Mouse (Mus musculus) heart, postnatal 0 days (tissue): ENCODE data around the gene Mgrn1. TPM values are rescaled to one million over a fixed set of nuclear protein-coding genes. Genes with fewer than 3 reads are reported as not detected.
A peak's percentile ranks its signal among the peaks of the same experiment; 100 is the strongest.

Experiments used
- ATAC-seq: fragments of 200-750 bp; cut with Nextera tagmentation; 2 replicates; pipeline ENCODE4 v1.8.0; 2017; ENCODE audit warnings: low read depth, moderate number of reproducible peaks, moderate library complexity; ENCODE audit not compliant: insufficient read depth
- DNase-seq: peaks from one replicate; pipeline ENCODE4 v3.0.0-alpha.2; 2016; ENCODE audit warnings: low spot score
- H3K27ac ChIP-seq: fragments of 300-500 bp; sonication (generic); 2 replicates; pipeline ENCODE4 v1.5.1; 2014; ENCODE audit warnings: low read depth, mild to moderate bottlenecking
- H3K27me3 ChIP-seq: fragments of 300-500 bp; sonication (generic); 2 replicates; pipeline ENCODE4 v1.6.1; 2014; ENCODE audit warnings: low read length, mixed read lengths; ENCODE audit not compliant: control insufficient read depth, insufficient read depth
- H3K36me3 ChIP-seq: fragments of 300-500 bp; sonication (generic); replicated peaks from 2 replicates; pipeline ENCODE4 v1.6.1; 2014; ENCODE audit warnings: low read length, mixed read lengths; ENCODE audit not compliant: control insufficient read depth, insufficient read depth
- H3K4me1 ChIP-seq: fragments of 300-500 bp; sonication (generic); 2 replicates; pipeline ENCODE4 v1.6.1; 2014; ENCODE audit warnings: antibody characterized with exemption; ENCODE audit not compliant: control insufficient read depth, insufficient read depth
- H3K4me2 ChIP-seq: fragments of 300-500 bp; sonication (generic); 2 replicates; pipeline ENCODE4 v1.6.1; 2014; ENCODE audit warnings: low read depth, mild to moderate bottlenecking, low read length, moderate library complexity
- H3K4me3 ChIP-seq: fragments of 300-500 bp; sonication (generic); 2 replicates; pipeline ENCODE4 v1.5.1; 2014; ENCODE audit warnings: low read depth, low read length
- H3K9ac ChIP-seq: fragments of 300-500 bp; sonication (generic); replicated peaks from 2 replicates; pipeline ENCODE4 v1.6.1; 2014; ENCODE audit warnings: low read depth, low read length, mixed read lengths
- H3K9me3 ChIP-seq: fragments of 300-500 bp; sonication (generic); replicated peaks from 2 replicates; pipeline ENCODE4 v1.6.1; 2016; ENCODE audit warnings: low read length; ENCODE audit not compliant: control insufficient read depth
- CTCF ChIP-seq: IDR thresholded peaks from 2 replicates; pipeline ENCODE4 v1.5.1; 2016; ENCODE audit warnings: antibody characterized with exemption, control low read depth, low read depth
- EP300 ChIP-seq: IDR thresholded peaks from 2 replicates; pipeline ENCODE4 v1.6.1; 2016; ENCODE audit warnings: antibody characterized with exemption, low read depth
- WGBS: fragments of 180-500 bp; shearing (Covaris S2); extraction: QIAGEN DNeasy Blood & Tissue Kit; methylation state at CpG from one replicate; pipeline ENCODE4 v1.1.7; 2014; 5-methylcytosine and 5-hydroxymethylcytosine counted together
- polyA plus RNA-seq: library from polyadenylated mRNA; unstranded; fragments of >200 nt; fragmentation: Nextera tagmentation; extraction: Ambion mirVana; gene quantifications from 2 replicates; pipeline ENCODE4 v1.2.1, GENCODE M21; 2015
- total RNA-seq: library from RNA; depleted of rRNA; stranded (reverse); fragments of >200 nt; gene quantifications from 2 replicates; pipeline ENCODE4 v1.2.3, GENCODE M21; 2014; ENCODE audit warnings: low replicate concordance

Gene Mgrn1
- total and polyA plus RNA-seq, 2 experiments from 2014 or later, result 159 to 223 TPM

GRCm38 (mm10) chr16:4862863-4863483 lies 23.1 kb upstream of the Mgrn1 start:
- 18% methylated on average over 9 of the region's 9 CpGs for WGBS
- Histone ChIP-seq H3K9ac (no peak overlapping the region), H3K27ac (0 out of 2 replicates have a peak overlapping the region, but pooled peaks have one; percentile 52)

GRCm38 (mm10) chr16:4863742-4864141 lies 22.3 kb upstream of the Mgrn1 start:
- H3K9ac ChIP-seq, result no peak overlapping the region
- H3K27me3 ChIP-seq, result no peaks in the 10 kb centered on the region
- H3K4me2 ChIP-seq, result no peak overlapping the region
- H3K4me1 ChIP-seq, result no peaks in the 10 kb centered on the region
- H3K4me3 ChIP-seq, result no peak overlapping the region
- WGBS, result 80% methylated on average over 8 of the region's 8 CpGs
- TF ChIP-seq CTCF (no peak), EP300 (no peak)
- H3K36me3 ChIP-seq, result no peaks in the 10 kb centered on the region
- no peak overlapping the region for H3K27ac ChIP-seq
- DNase-seq, result no peak
- no peak for ATAC-seq
- H3K9me3 ChIP-seq, result no peaks in the 10 kb centered on the region

More at GRCm38 (mm10) chr16:4862863-4863483, 23.1 kb upstream of the Mgrn1 start:
- TF ChIP-seq CTCF (peak; percentile 93), EP300 (no peak)
- Histone ChIP-seq H3K4me2 (peak overlapping the region; percentile 24; the same call in 1 of the 2 replicates), H3K4me3 (no peak overlapping the region), H3K4me1 (no peaks in the 10 kb centered on the region), H3K27me3 (no peaks in the 10 kb centered on the region), H3K9me3 (no peaks in the 10 kb centered on the region), H3K36me3 (no peaks in the 10 kb centered on the region)
- DNase-seq (peak; percentile 87), ATAC-seq (peak; percentile 96)

GRCm38 (mm10) chr16:4866101-4866695 lies 19.9 kb upstream of the Mgrn1 start:
- no peak overlapping the region for H3K4me3 ChIP-seq
- H3K9ac ChIP-seq, result no peak overlapping the region
- H3K4me1 ChIP-seq, result no peaks in the 10 kb centered on the region
- no peaks in the 10 kb centered on the region for H3K27me3 ChIP-seq
- H3K9me3 ChIP-seq, result no peaks in the 10 kb centered on the region
- WGBS, result 55% methylated on average over 7 of the region's 7 CpGs
- H3K27ac ChIP-seq, result no peak overlapping the region
- ATAC-seq (no peak), DNase-seq (no peak)
- no peak overlapping the region for H3K4me2 ChIP-seq
- TF ChIP-seq EP300, result no peak
- no peak for TF ChIP-seq CTCF
- peaks cover 13% of the 10 kb centered on the region for H3K36me3 ChIP-seq

GRCm38 (mm10) chr16:4870490-4870889 lies 15.6 kb upstream of the Mgrn1 start:
- 91% methylated on average over 5 of the region's 5 CpGs for WGBS
- Histone ChIP-seq H3K4me2 (no peak overlapping the region), H3K9ac (no peak overlapping the region), H3K9me3 (no peaks in the 10 kb centered on the region), H3K4me3 (no peak overlapping the region), H3K27ac (no peak overlapping the region), H3K27me3 (no peaks in the 10 kb centered on the region), H3K4me1 (no peaks in the 10 kb centered on the region), H3K36me3 (peaks cover 22% of the 10 kb centered on the region)
- TF ChIP-seq CTCF (no peak), EP300 (no peak)
- DNase-seq (no peak), ATAC-seq (no peak)

- Histone ChIP-seq H3K4me3 (no peak overlapping the region), H3K4me2 (no peak overlapping the region), H3K9ac (no peak overlapping the region), H3K27ac (no peak overlapping the region), H3K27me3 (no peaks in the 10 kb centered on the region), H3K36me3 (peaks cover 22% of the 10 kb centered on the region), H3K4me1 (peaks cover 7% of the 10 kb centered on the region; the same call in 1 of the 2 replicates), H3K9me3 (no peaks in the 10 kb centered on the region)
- WGBS, result 33% methylated on average over 2 of the region's 2 CpGs
- ATAC-seq (peak; percentile 36), DNase-seq (peak; percentile 41)
- TF ChIP-seq CTCF, result no peak
- no peak for TF ChIP-seq EP300
Measured at GRCm38 (mm10) chr16:4871926-4872325, 14.1 kb upstream of the Mgrn1 start.
